Mouse (Mus musculus): Measurements from ENCODE around the gene Nudt17. TPM values are rescaled to one million over a fixed set of nuclear protein-coding genes. Genes with fewer than 3 reads are reported as not detected.
A peak's percentile ranks its signal among the peaks of the same experiment; 100 is the strongest.
"Not testable (repeated sequence)": the region's sequence is repeated elsewhere in the genome, so short reads cannot be mapped to it uniquely, and the experiment has no call there.

Gene Nudt17
- polyA plus RNA-seq, 1 experiment from 2014 or later = 16.3 TPM

GRCm38 (mm10) chr3:96669727-96670468 is 38.5 kb downstream of the Nudt17 start, which contains the start of gene Ankrd35:
Gene Ankrd35 (plus strand): TSS chr3:96670131.
- WGBS = 5% methylated on average over 35 of the region's 35 CpGs
- ATAC-seq (ENCODE audit: insufficient number of reproducible peaks, low FRiP score, low TSS enrichment, low read depth) = peak; percentile 94
- 0 out of 2 replicates have a peak within 1 kb of the TSS, but pooled peaks have one; percentile 9 for H3K9ac ChIP-seq

GRCm38 (mm10) chr3:96668424-96669067 is 39.8 kb downstream of the Nudt17 start:
- ATAC-seq (ENCODE audit: insufficient number of reproducible peaks, low FRiP score, low TSS enrichment, low read depth) = no peak
- WGBS = 93% methylated on average over 5 of the region's 5 CpGs

More at GRCm38 (mm10) chr3:96669727-96670468, 38.5 kb downstream of the Nudt17 start, which contains the start of gene Ankrd35:
- Histone ChIP-seq H3K9me3 (replicated peaks) (no peaks in the 10 kb centered on the region), H3K4me3 (replicated peaks) (peak within 1 kb of the TSS; percentile 45), H3K27ac (replicated peaks) (no peak within 1 kb of the TSS), H3K27me3 (no peaks in the 10 kb centered on the region), H3K4me1 (peaks cover 10% of the 10 kb centered on the region; the same call in 1 of the 2 replicates), H3K4me2 (replicated peaks) (peak within 1 kb of the TSS; percentile 69), H3K36me3 (no peaks in the 10 kb centered on the region)

GRCm38 (mm10) chr3:96667316-96667715 is 41.0 kb downstream of the Nudt17 start:
- Histone ChIP-seq H3K4me3 (replicated peaks) (no peak overlapping the region), H3K27me3 (no peaks in the 10 kb centered on the region), H3K9ac (no peak overlapping the region), H3K27ac (replicated peaks) (no peak overlapping the region), H3K4me1 (peaks cover 25% of the 10 kb centered on the region), H3K9me3 (replicated peaks) (no peaks in the 10 kb centered on the region), H3K36me3 (no peaks in the 10 kb centered on the region), H3K4me2 (replicated peaks) (no peak overlapping the region)
- no peak for ATAC-seq (ENCODE audit: insufficient number of reproducible peaks, low FRiP score, low TSS enrichment, low read depth)
- 51% methylated on average over 1 of the region's 1 CpGs for WGBS

More at GRCm38 (mm10) chr3:96668424-96669067, 39.8 kb downstream of the Nudt17 start:
- no peak overlapping the region for H3K9ac ChIP-seq
- H3K4me2 ChIP-seq (replicated peaks) = no peak overlapping the region
- H3K9me3 ChIP-seq (replicated peaks) = no peaks in the 10 kb centered on the region
- H3K4me1 ChIP-seq = peaks cover 14% of the 10 kb centered on the region
- H3K27me3 ChIP-seq = no peaks in the 10 kb centered on the region
- no peak overlapping the region for H3K4me3 ChIP-seq (replicated peaks)
- H3K36me3 ChIP-seq = no peaks in the 10 kb centered on the region
- H3K27ac ChIP-seq (replicated peaks) = no peak overlapping the region

- Histone ChIP-seq H3K27ac (replicated peaks) (no peak overlapping the region), H3K27me3 (no peaks in the 10 kb centered on the region), H3K9me3 (replicated peaks) (no peaks in the 10 kb centered on the region), H3K4me1 (peaks cover 27% of the 10 kb centered on the region), H3K9ac (no peak overlapping the region), H3K4me2 (replicated peaks) (no peak overlapping the region), H3K36me3 (no peaks in the 10 kb centered on the region), H3K4me3 (replicated peaks) (no peak overlapping the region)
- no peak for ATAC-seq (ENCODE audit: insufficient number of reproducible peaks, low FRiP score, low TSS enrichment, low read depth)
- WGBS = 93% methylated on average over 5 of the region's 5 CpGs
These were observed 41.4 kb downstream of the Nudt17 start for GRCm38 (mm10) chr3:96666916-96667315.

- not testable (repeated sequence) for ATAC-seq (ENCODE audit: insufficient number of reproducible peaks, low FRiP score, low TSS enrichment, low read depth)
These were observed 42.5 kb downstream of the Nudt17 start for GRCm38 (mm10) chr3:96665732-96666363.

GRCm38 (mm10) chr3:96663432-96664239 is 44.7 kb downstream of the Nudt17 start:
- H3K4me1 ChIP-seq = peaks cover 21% of the 10 kb centered on the region
- ATAC-seq (ENCODE audit: insufficient number of reproducible peaks, low FRiP score, low TSS enrichment, low read depth) = peak; percentile 92
- WGBS = 5% methylated on average over 18 of the region's 18 CpGs

More at GRCm38 (mm10) chr3:96665732-96666363, 42.5 kb downstream of the Nudt17 start:
- not testable (repeated sequence) for H3K4me3 ChIP-seq (replicated peaks); H3K9me3 ChIP-seq (replicated peaks); H3K9ac ChIP-seq; H3K4me2 ChIP-seq (replicated peaks); H3K36me3 ChIP-seq; H3K27me3 ChIP-seq; H3K27ac ChIP-seq (replicated peaks)
- 88% methylated on average over 7 of the region's 7 CpGs for WGBS
- peaks cover 27% of the 10 kb centered on the region for H3K4me1 ChIP-seq

GRCm38 (mm10) chr3:96662731-96663316 is 45.5 kb downstream of the Nudt17 start:
- Histone ChIP-seq H3K9me3 (replicated peaks) (no peaks in the 10 kb centered on the region), H3K4me2 (replicated peaks) (peak overlapping the region; percentile 47), H3K4me3 (replicated peaks) (peak overlapping the region; percentile 24), H3K36me3 (no peaks in the 10 kb centered on the region), H3K27ac (replicated peaks) (peak overlapping the region; percentile 87), H3K27me3 (no peaks in the 10 kb centered on the region), H3K4me1 (peaks cover 21% of the 10 kb centered on the region), H3K9ac (no peak overlapping the region)
- ATAC-seq (ENCODE audit: insufficient number of reproducible peaks, low FRiP score, low TSS enrichment, low read depth) = no peak
- 32% methylated on average over 8 of the region's 8 CpGs for WGBS

More at GRCm38 (mm10) chr3:96663432-96664239, 44.7 kb downstream of the Nudt17 start:
- Histone ChIP-seq H3K4me3 (replicated peaks) (peak overlapping the region; percentile 24), H3K27me3 (no peaks in the 10 kb centered on the region), H3K9ac (no peak overlapping the region), H3K4me2 (replicated peaks) (peak overlapping the region; percentile 47), H3K27ac (replicated peaks) (peak overlapping the region; percentile 87), H3K9me3 (replicated peaks) (no peaks in the 10 kb centered on the region), H3K36me3 (no peaks in the 10 kb centered on the region)

GRCm38 (mm10) chr3:96660901-96661300 is 47.5 kb downstream of the Nudt17 start:
- no peak for ATAC-seq (ENCODE audit: insufficient number of reproducible peaks, low FRiP score, low TSS enrichment, low read depth)
- 84% methylated on average over 2 of the region's 2 CpGs for WGBS
- Histone ChIP-seq H3K9ac (no peak overlapping the region), H3K27me3 (no peaks in the 10 kb centered on the region), H3K27ac (replicated peaks) (no peak overlapping the region), H3K4me1 (peaks cover 21% of the 10 kb centered on the region), H3K4me3 (replicated peaks) (no peak overlapping the region), H3K4me2 (replicated peaks) (no peak overlapping the region), H3K36me3 (peaks cover 7% of the 10 kb centered on the region; the same call in 1 of the 2 replicates), H3K9me3 (replicated peaks) (no peaks in the 10 kb centered on the region)

All from embryonic facial prominence, embryonic 15.5 days (tissue).